Mouse (Mus musculus): ENCODE measurements around the gene F12.

GRCm38 (mm10) chr13:55446483-55447105 is 20.0 kb upstream of the F12 start:
- TF ChIP-seq CTCF (IDR thresholded peaks at IDR 0.05; ENCODE audit: extremely low read depth, insufficient read depth, insufficient read length, insufficient replicate concordance) (no peak), POLR2A (IDR thresholded peaks at IDR 0.05; ENCODE audit: low read depth, low read length) (no peak)

Measured in spleen, adult 2 months (tissue).